Mouse (Mus musculus): Measurements from ENCODE around the gene Cdrt4. TPM values are rescaled to one million over a fixed set of nuclear protein-coding genes. Genes with fewer than 3 reads are reported as not detected.

The Cdrt4 gene
- polyA plus RNA-seq, 1 experiment from 2014 or later, result not detected

GRCm38 (mm10) chr11:62957626-62958180, 6.7 kb downstream of the Cdrt4 start:
- no peak for ATAC-seq (ENCODE audit: insufficient read depth)
- no peak for DNase-seq
- no peaks in the 10 kb centered on the region for H3K4me1 ChIP-seq (ENCODE audit: insufficient read depth)
- WGBS, result 82% methylated on average over 8 of the region's 8 CpGs
- H3K27ac ChIP-seq (ENCODE audit: low read depth), result no peak overlapping the region
- H3K4me3 ChIP-seq (ENCODE audit: low read depth, low read length), result no peak overlapping the region
- no peaks in the 10 kb centered on the region for H3K36me3 ChIP-seq (ENCODE audit: insufficient read depth)
- H3K9me3 ChIP-seq (ENCODE audit: low read depth, low read length), result no peaks in the 10 kb centered on the region; the same call in 1 of the 2 replicates
- no peaks in the 10 kb centered on the region for H3K27me3 ChIP-seq (ENCODE audit: insufficient read depth, low read length)
- H3K9ac ChIP-seq, result no peak overlapping the region
- H3K4me2 ChIP-seq, result no peak overlapping the region
- no peak for TF ChIP-seq CTCF (IDR thresholded peaks at IDR 0.05; ENCODE audit: low read depth)

GRCm38 (mm10) chr11:62963292-62963691, 12.3 kb downstream of the Cdrt4 start:
- Histone ChIP-seq H3K4me3 (ENCODE audit: low read depth, low read length) (no peak overlapping the region), H3K4me1 (ENCODE audit: insufficient read depth) (peaks cover 19% of the 10 kb centered on the region), H3K27ac (ENCODE audit: low read depth) (no peak overlapping the region), H3K9ac (no peak overlapping the region), H3K4me2 (no peak overlapping the region), H3K27me3 (ENCODE audit: insufficient read depth, low read length) (no peaks in the 10 kb centered on the region), H3K9me3 (ENCODE audit: low read depth, low read length) (no peaks in the 10 kb centered on the region), H3K36me3 (ENCODE audit: insufficient read depth) (no peaks in the 10 kb centered on the region)
- 75% methylated on average over 4 of the region's 4 CpGs for WGBS
- ATAC-seq (ENCODE audit: insufficient read depth), result no peak
- no peak for TF ChIP-seq CTCF (IDR thresholded peaks at IDR 0.05; ENCODE audit: low read depth)
- no peak for DNase-seq

- Histone ChIP-seq H3K36me3 (ENCODE audit: insufficient read depth) (no peaks in the 10 kb centered on the region), H3K27me3 (ENCODE audit: insufficient read depth, low read length) (no peaks in the 10 kb centered on the region), H3K4me1 (ENCODE audit: insufficient read depth) (peaks cover 19% of the 10 kb centered on the region), H3K4me2 (peak overlapping the region; percentile 64), H3K4me3 (ENCODE audit: low read depth, low read length) (peak overlapping the region; percentile 27; the same call in 1 of the 2 replicates), H3K27ac (ENCODE audit: low read depth) (peak overlapping the region; percentile 98), H3K9ac (peak overlapping the region; percentile 58), H3K9me3 (ENCODE audit: low read depth, low read length) (no peaks in the 10 kb centered on the region)
- DNase-seq, result no peak
- TF ChIP-seq CTCF (IDR thresholded peaks at IDR 0.05; ENCODE audit: low read depth), result no peak
- WGBS, result 42% methylated on average over 3 of the region's 3 CpGs
- peak; percentile 29; the same call in 1 of the 2 replicates for ATAC-seq (ENCODE audit: insufficient read depth)
These were observed 15.4 kb downstream of the Cdrt4 start for GRCm38 (mm10) chr11:62966424-62966764.

GRCm38 (mm10) chr11:62966765-62967633, 16.0 kb downstream of the Cdrt4 start:
- Histone ChIP-seq H3K9me3 (ENCODE audit: low read depth, low read length) (no peaks in the 10 kb centered on the region), H3K27ac (ENCODE audit: low read depth) (peak overlapping the region; percentile 98), H3K4me1 (ENCODE audit: insufficient read depth) (peaks cover 19% of the 10 kb centered on the region), H3K9ac (peak overlapping the region; percentile 58), H3K4me3 (ENCODE audit: low read depth, low read length) (peak overlapping the region; percentile 27), H3K4me2 (peak overlapping the region; percentile 64), H3K36me3 (ENCODE audit: insufficient read depth) (no peaks in the 10 kb centered on the region), H3K27me3 (ENCODE audit: insufficient read depth, low read length) (no peaks in the 10 kb centered on the region)
- peak; percentile 98 for ATAC-seq (ENCODE audit: insufficient read depth)
- WGBS, result 4% methylated on average over 27 of the region's 27 CpGs
- peak; percentile 5; the same call in 1 of the 2 replicates for TF ChIP-seq CTCF (IDR thresholded peaks at IDR 0.05; ENCODE audit: low read depth)
- peak; percentile 80 for DNase-seq

GRCm38 (mm10) chr11:62977176-62977575, 26.2 kb downstream of the Cdrt4 start:
- ATAC-seq (ENCODE audit: insufficient read depth) (no peak), DNase-seq (no peak)
- no peaks in the 10 kb centered on the region for H3K4me1 ChIP-seq (ENCODE audit: insufficient read depth)
- H3K27ac ChIP-seq (ENCODE audit: low read depth), result no peak overlapping the region
- no peak overlapping the region for H3K4me2 ChIP-seq
- no peak overlapping the region for H3K4me3 ChIP-seq (ENCODE audit: low read depth, low read length)
- no peak overlapping the region for H3K9ac ChIP-seq
- 55% methylated on average over 1 of the region's 1 CpGs for WGBS
- no peaks in the 10 kb centered on the region for H3K27me3 ChIP-seq (ENCODE audit: insufficient read depth, low read length)
- no peaks in the 10 kb centered on the region for H3K9me3 ChIP-seq (ENCODE audit: low read depth, low read length)
- no peaks in the 10 kb centered on the region for H3K36me3 ChIP-seq (ENCODE audit: insufficient read depth)
- no peak for TF ChIP-seq CTCF (IDR thresholded peaks at IDR 0.05; ENCODE audit: low read depth)

GRCm38 (mm10) chr11:62978886-62979285, 27.9 kb downstream of the Cdrt4 start:
- no peaks in the 10 kb centered on the region for H3K9me3 ChIP-seq (ENCODE audit: low read depth, low read length)
- ATAC-seq (ENCODE audit: insufficient read depth), result no peak
- DNase-seq, result peak; percentile 21

GRCm38 (mm10) chr11:62981729-62982128, 30.7 kb downstream of the Cdrt4 start:
- ATAC-seq (ENCODE audit: insufficient read depth), result no peak
- no peak overlapping the region for H3K27ac ChIP-seq (ENCODE audit: low read depth)
- no peak overlapping the region for H3K9ac ChIP-seq
- no peaks in the 10 kb centered on the region for H3K9me3 ChIP-seq (ENCODE audit: low read depth, low read length)
- H3K27me3 ChIP-seq (ENCODE audit: insufficient read depth, low read length), result no peaks in the 10 kb centered on the region
- DNase-seq, result peak; percentile 63
- H3K4me2 ChIP-seq, result no peak overlapping the region
- H3K4me3 ChIP-seq (ENCODE audit: low read depth, low read length), result no peak overlapping the region
- H3K4me1 ChIP-seq (ENCODE audit: insufficient read depth), result peaks cover 5% of the 10 kb centered on the region; the same call in 1 of the 2 replicates
- H3K36me3 ChIP-seq (ENCODE audit: insufficient read depth), result no peaks in the 10 kb centered on the region
- 60% methylated on average over 3 of the region's 3 CpGs for WGBS
- no peak for TF ChIP-seq CTCF (IDR thresholded peaks at IDR 0.05; ENCODE audit: low read depth)

More at GRCm38 (mm10) chr11:62978886-62979285, 27.9 kb downstream of the Cdrt4 start:
- Histone ChIP-seq H3K27me3 (ENCODE audit: insufficient read depth, low read length) (no peaks in the 10 kb centered on the region), H3K4me3 (ENCODE audit: low read depth, low read length) (no peak overlapping the region), H3K9ac (no peak overlapping the region), H3K36me3 (ENCODE audit: insufficient read depth) (no peaks in the 10 kb centered on the region), H3K4me2 (no peak overlapping the region), H3K4me1 (ENCODE audit: insufficient read depth) (no peaks in the 10 kb centered on the region), H3K27ac (ENCODE audit: low read depth) (no peak overlapping the region)
- WGBS, result 59% methylated on average over 6 of the region's 6 CpGs
- no peak for TF ChIP-seq CTCF (IDR thresholded peaks at IDR 0.05; ENCODE audit: low read depth)

Measured in lung, embryonic 14.5 days (tissue).